8 mouse cellular contexts compared by ENCODE assay signal in the genomic region with DNA sequence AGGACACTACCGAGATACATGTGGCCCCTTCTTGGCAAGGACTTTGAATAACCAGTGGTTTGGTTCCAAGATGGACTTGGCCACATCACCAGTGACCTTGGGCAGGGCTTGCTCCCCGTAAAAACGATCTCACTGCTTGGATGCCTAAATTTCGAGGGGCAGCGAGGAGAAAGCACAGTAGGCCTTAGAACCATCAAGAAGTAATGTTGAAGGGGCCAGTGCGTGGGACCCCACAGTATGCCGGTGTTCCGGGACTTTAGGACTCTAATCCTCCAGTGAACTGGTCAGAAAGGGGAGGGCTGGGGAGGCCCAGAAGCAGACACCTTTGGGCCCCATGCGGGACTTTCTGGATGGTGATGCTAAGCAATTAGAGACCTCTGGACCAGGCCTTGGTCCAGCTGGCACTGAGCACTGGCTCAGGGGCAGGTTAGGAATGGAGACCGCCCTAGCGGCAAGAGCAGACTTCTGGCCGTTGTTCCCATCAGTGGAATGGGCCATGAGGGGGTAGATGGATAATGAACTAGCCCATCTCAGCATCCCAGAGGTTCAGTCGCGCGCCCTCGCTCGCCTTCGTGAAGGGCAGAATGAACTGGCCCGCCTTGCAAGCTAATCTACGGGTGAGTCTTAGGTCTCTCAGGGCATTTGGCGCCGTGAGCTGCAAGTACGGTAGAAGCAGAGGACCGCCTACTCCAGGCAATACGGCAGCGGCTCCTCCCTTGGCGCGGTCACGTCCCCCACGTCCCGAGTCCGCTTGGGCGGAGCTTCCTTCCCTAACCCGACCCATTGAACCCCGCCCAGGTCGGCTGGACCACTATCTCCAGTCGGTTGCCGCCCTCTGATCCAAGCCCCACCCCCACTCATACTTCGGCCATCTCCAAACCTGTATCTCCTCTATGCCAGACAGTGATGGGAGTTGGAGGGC. TPM values are rescaled to one million over a fixed set of nuclear protein-coding genes. Genes with fewer than 3 reads are reported as not detected.
DNase-seq lines count a peak whose midpoint lies in the region; ATAC-seq lines count a peak whose summit lies in the region.

No protein-coding gene starts in this region.

- no peaks in the 10 kb centered on the region for H3K9me3 ChIP-seq in forebrain, embryonic 10.5 days
- H3K9me3 ChIP-seq in heart, embryonic 15.5 days (replicated peaks): no peaks in the 10 kb centered on the region
- H3K9me3 ChIP-seq in liver, embryonic 13.5 days (replicated peaks): no peaks in the 10 kb centered on the region
- H3K9me3 ChIP-seq in stomach, embryonic 14.5 days (ENCODE audit: control insufficient read depth, low read depth, low read length): no peaks in the 10 kb centered on the region

- peaks cover 69% of the 10 kb centered on the region for H3K4me1 ChIP-seq in forebrain, embryonic 10.5 days
- H3K4me1 ChIP-seq in heart, embryonic 15.5 days (replicated peaks): peaks cover 61% of the 10 kb centered on the region
- peaks cover 75% of the 10 kb centered on the region for H3K4me1 ChIP-seq in liver, embryonic 13.5 days (replicated peaks)
- H3K4me1 ChIP-seq in stomach, embryonic 14.5 days (ENCODE audit: control insufficient read depth, insufficient read depth, low read length): peaks cover 15% of the 10 kb centered on the region; the same call in 1 of the 2 replicates

- DNase-seq in CD4-positive, CD25-positive, alpha-beta regulatory T cell, adult 2 months (ENCODE audit: low read depth, low spot score): peak; percentile 87
- DNase-seq in c-Kit-negative CD71-positive TER-119-positive erythroid progenitor cells, embryonic 14.5 days (ENCODE audit: low read depth, low spot score): peak; percentile 95
- DNase-seq in forebrain, embryonic 10.5 days (ENCODE audit: extremely low spot score, low spot score): peak; percentile 96
- peak; percentile 88 for DNase-seq in kidney, postnatal 14 days
- DNase-seq in liver, embryonic 13.5 days: peak; percentile 99
- DNase-seq in natural killer cell, adult 2 months (ENCODE audit: low spot score in 2 of 2): peak; percentile 69 to 72

- peak; percentile 81 for ATAC-seq in heart, embryonic 15.5 days (replicated peaks; ENCODE audit: insufficient number of reproducible peaks, insufficient read depth, low FRiP score, low read depth)
- ATAC-seq in liver, embryonic 13.5 days (ENCODE audit: low read depth): peak; percentile 87
- ATAC-seq in stomach, embryonic 14.5 days (ENCODE audit: insufficient number of reproducible peaks, insufficient read depth, low FRiP score, low read depth): peak; percentile 83

- H3K4me2 ChIP-seq in heart, embryonic 15.5 days: peak overlapping the region; percentile 81
- peak overlapping the region; percentile 91 for H3K4me2 ChIP-seq in liver, embryonic 13.5 days
- H3K4me2 ChIP-seq in stomach, embryonic 14.5 days (replicated peaks; ENCODE audit: low read depth, low read length): peak overlapping the region; percentile 83

- peaks cover 22% of the 10 kb centered on the region for H3K27me3 ChIP-seq in forebrain, embryonic 10.5 days (ENCODE audit: poor library complexity, severe bottlenecking)
- no peaks in the 10 kb centered on the region for H3K27me3 ChIP-seq in heart, embryonic 15.5 days
- H3K27me3 ChIP-seq in liver, embryonic 13.5 days: peaks cover 17% of the 10 kb centered on the region
- no peaks in the 10 kb centered on the region for H3K27me3 ChIP-seq in stomach, embryonic 14.5 days (ENCODE audit: control insufficient read depth, insufficient read depth, low read length)

- under 1% methylated on average over 39 of the region's 39 CpGs for WGBS in forebrain, embryonic 10.5 days
- WGBS in heart, embryonic 15.5 days: 3% methylated on average over 39 of the region's 39 CpGs
- WGBS in liver, embryonic 13.5 days (ENCODE audit: insufficient replicate concordance): 4% methylated on average over 39 of the region's 39 CpGs
- WGBS in stomach, embryonic 14.5 days: 2% methylated on average over 39 of the region's 39 CpGs

- H3K4me3 ChIP-seq in forebrain, embryonic 10.5 days: peak overlapping the region; percentile 74
- H3K4me3 ChIP-seq in heart, embryonic 15.5 days: peak overlapping the region; percentile 64
- peak overlapping the region; percentile 69 for H3K4me3 ChIP-seq in liver, embryonic 13.5 days (replicated peaks)
- H3K4me3 ChIP-seq in stomach, embryonic 14.5 days (ENCODE audit: low read depth, low read length): peak overlapping the region; percentile 47

- peak overlapping the region; percentile 67 for H3K9ac ChIP-seq in heart, embryonic 15.5 days
- H3K9ac ChIP-seq in liver, embryonic 13.5 days: peak overlapping the region; percentile 81
- H3K9ac ChIP-seq in stomach, embryonic 14.5 days (replicated peaks; ENCODE audit: low read depth, low read length): peak overlapping the region; percentile 25; the same call in 1 of the 2 replicates

- H3K36me3 ChIP-seq in forebrain, embryonic 10.5 days (replicated peaks): peaks cover 38% of the 10 kb centered on the region
- peaks cover 5% of the 10 kb centered on the region for H3K36me3 ChIP-seq in heart, embryonic 15.5 days
- H3K36me3 ChIP-seq in liver, embryonic 13.5 days: peaks cover 20% of the 10 kb centered on the region
- H3K36me3 ChIP-seq in stomach, embryonic 14.5 days (ENCODE audit: control insufficient read depth, insufficient read depth, low read length): peaks cover 3% of the 10 kb centered on the region; the same call in 1 of the 2 replicates

- H3K27ac ChIP-seq in forebrain, embryonic 10.5 days: peak overlapping the region; percentile 94
- peak overlapping the region; percentile 92 for H3K27ac ChIP-seq in heart, embryonic 15.5 days
- H3K27ac ChIP-seq in liver, embryonic 13.5 days: peak overlapping the region; percentile 96
- H3K27ac ChIP-seq in stomach, embryonic 14.5 days (ENCODE audit: low read length): peak overlapping the region; percentile 35; the same call in 1 of the 2 replicates

RNA-seq across cellular contexts. Expression of gene Slc16a3, which starts 2.3 kb away (rescaled TPM):
- polyA plus RNA-seq in forebrain, embryonic 10.5 days (2016; fragmentation: Nextera tagmentation; extraction: Ambion mirVana): 147 and 194 TPM in 2 replicates
- 158 and 159 TPM in 2 replicates for polyA plus RNA-seq in heart, embryonic 15.5 days (2015; fragmentation: Nextera tagmentation; extraction: Ambion mirVana)
- 71.4 and 81.7 TPM in 2 replicates for polyA plus RNA-seq in liver, embryonic 13.5 days (2015; fragmentation: Nextera tagmentation; extraction: Ambion mirVana)
- polyA plus RNA-seq in stomach, embryonic 14.5 days (2014; fragmentation: Nextera tagmentation; extraction: Ambion mirVana): 24.1 and 32.9 TPM in 2 replicates

RNA-seq across cellular contexts. Expression of gene Ccdc57, which starts 17.9 kb away (rescaled TPM):
- 7.9 and 8.6 TPM in 2 replicates for polyA plus RNA-seq in forebrain, embryonic 10.5 days (2016; fragmentation: Nextera tagmentation; extraction: Ambion mirVana)
- polyA plus RNA-seq in heart, embryonic 15.5 days (2015; fragmentation: Nextera tagmentation; extraction: Ambion mirVana): 3.5 and 4.5 TPM in 2 replicates
- polyA plus RNA-seq in liver, embryonic 13.5 days (2015; fragmentation: Nextera tagmentation; extraction: Ambion mirVana): 1.8 TPM in 2 replicates
- 5.6 and 6.5 TPM in 2 replicates for polyA plus RNA-seq in stomach, embryonic 14.5 days (2014; fragmentation: Nextera tagmentation; extraction: Ambion mirVana)

RNA-seq across cellular contexts. Expression of gene Csnk1d, which starts 40.6 kb away (rescaled TPM):
- polyA plus RNA-seq in forebrain, embryonic 10.5 days (2016; fragmentation: Nextera tagmentation; extraction: Ambion mirVana): 120 and 123 TPM in 2 replicates
- 59.5 and 79.0 TPM in 2 replicates for polyA plus RNA-seq in heart, embryonic 15.5 days (2015; fragmentation: Nextera tagmentation; extraction: Ambion mirVana)
- polyA plus RNA-seq in liver, embryonic 13.5 days (2015; fragmentation: Nextera tagmentation; extraction: Ambion mirVana): 36.8 and 46.3 TPM in 2 replicates
- polyA plus RNA-seq in stomach, embryonic 14.5 days (2014; fragmentation: Nextera tagmentation; extraction: Ambion mirVana): 70.4 and 70.6 TPM in 2 replicates

Comparison
In these comparisons a context has a peak if more than half of its experiments do, and no peak if none do; other contexts are left out.
1. Peak in every context shown above with its lines: DNase-seq, ATAC-seq, H3K4me3 ChIP-seq and H3K27ac ChIP-seq.
2. H3K27ac ChIP-seq: peak in every context shown above with its lines; median percentile 96 in liver, embryonic 13.5 days; 94 in forebrain, embryonic 10.5 days; 92 in heart, embryonic 15.5 days; 35 in stomach, embryonic 14.5 days.
3. H3K9ac ChIP-seq: peak in every context shown above with its lines; median percentile 81 in liver, embryonic 13.5 days; 67 in heart, embryonic 15.5 days; 25 in stomach, embryonic 14.5 days.